Mouse (Mus musculus) megakaryocyte progenitor cell, adult 5-6 weeks (primary cell): Measurements from ENCODE around the gene C1qtnf3. TPM values are rescaled to one million over a fixed set of nuclear protein-coding genes. Genes with fewer than 3 reads are reported as not detected.

ENCODE experiments used
- ATAC-seq: replicated peaks from 2 replicates; pipeline ENCODE4 v1.8.0; 2016; ENCODE audit warnings: mild to moderate bottlenecking, moderate TSS enrichment, inconsistent platforms; ENCODE audit not compliant: poor library complexity
- total RNA-seq, 2 experiments: library from RNA; stranded (forward) in 1 of 2; stranded (reverse) in 1 of 2; fragments of 157-497, 149-512 nt in 1 of 2; fragments of 200-1000 nt in 1 of 2; gene quantifications; 2 replicates each; pipeline versions ENCODE4 v1.2.3 to v1.2.4; 2015 to 2017

C1qtnf3 gene
- total RNA-seq, 2 experiments from 2014 or later = not detected

GRCm38 (mm10) chr15:11026801-11027561 lies 74.8 kb downstream of the C1qtnf3 start:
- no peak for ATAC-seq

Other genes with a start within 250 kb of the C1qtnf3 start
- gene Rai14, start 237.7 kb upstream of the C1qtnf3 start, total RNA-seq (2015) = 5.2 and 6.9 TPM in 2 replicates
- gene Rai14, start 237.7 kb upstream of the C1qtnf3 start, total RNA-seq (2017) = 3.8 and 4.5 TPM in 2 replicates
- gene Amacr, start 29.4 kb downstream of the C1qtnf3 start, total RNA-seq (2015) = 2.6 and 2.8 TPM in 2 replicates
- 2.0 and 3.3 TPM in 2 replicates for gene Amacr, start 29.4 kb downstream of the C1qtnf3 start, total RNA-seq (2017)
- gene Slc45a2, start 48.4 kb downstream of the C1qtnf3 start, total RNA-seq (2015) = not detected in 2 replicates
- not detected in 2 replicates for gene Slc45a2, start 48.4 kb downstream of the C1qtnf3 start, total RNA-seq (2017)
- not detected in 2 replicates for gene Rxfp3, start 85.7 kb downstream of the C1qtnf3 start, total RNA-seq (2015)
- gene Rxfp3, start 85.7 kb downstream of the C1qtnf3 start, total RNA-seq (2017) = not detected in 2 replicates
- 0.02 and 0.05 TPM in 2 replicates for gene Adamts12, start 112.5 kb downstream of the C1qtnf3 start, total RNA-seq (2015)
- gene Adamts12, start 112.5 kb downstream of the C1qtnf3 start, total RNA-seq (2017) = 0.41 TPM in 1 of 2 replicates, not detected in the other